8 mouse cellular contexts compared by ENCODE assay signal in genomic region chr2:153443434-153444240, GRCm38 (mm10). TPM values are rescaled to one million over a fixed set of nuclear protein-coding genes. Genes with fewer than 3 reads are reported as not detected.
DNase-seq lines count a peak whose midpoint lies in the region; ATAC-seq lines count a peak whose summit lies in the region.

No protein-coding gene starts in this region.

- H3K9me3 ChIP-seq in embryonic facial prominence, embryonic 12.5 days: no peaks in the 10 kb centered on the region
- no peaks in the 10 kb centered on the region for H3K9me3 ChIP-seq in heart, embryonic 15.5 days (replicated peaks)
- H3K9me3 ChIP-seq in megakaryocyte, embryonic 14.5 days: no peaks in the 10 kb centered on the region
- no peaks in the 10 kb centered on the region for H3K9me3 ChIP-seq in stomach, embryonic 15.5 days

- peaks cover 48% of the 10 kb centered on the region for H3K4me1 ChIP-seq in embryonic facial prominence, embryonic 12.5 days
- H3K4me1 ChIP-seq in heart, embryonic 15.5 days (replicated peaks): peaks cover 51% of the 10 kb centered on the region
- H3K4me1 ChIP-seq in megakaryocyte, embryonic 14.5 days: peaks cover 92% of the 10 kb centered on the region
- H3K4me1 ChIP-seq in stomach, embryonic 15.5 days: peaks cover 26% of the 10 kb centered on the region

- ATAC-seq in embryonic facial prominence, embryonic 12.5 days (ENCODE audit: insufficient number of reproducible peaks, insufficient read depth, low FRiP score, low TSS enrichment): peak; percentile 18
- peak; percentile 37 for ATAC-seq in heart, embryonic 15.5 days (replicated peaks; ENCODE audit: insufficient number of reproducible peaks, insufficient read depth, low FRiP score, low read depth)
- peak; percentile 23 for ATAC-seq in stomach, embryonic 15.5 days (ENCODE audit: insufficient read depth, low FRiP score, low read depth)

- DNase-seq in ovary, postnatal 14 days (ENCODE audit: low spot score): peak; percentile 30
- no peak for DNase-seq in ovary, postnatal 10 days (ENCODE audit: low spot score)
- peak; percentile 51 to 66 for DNase-seq in kidney, postnatal 25 days
- DNase-seq in retina, postnatal 1 day: no peak

- under 1% methylated on average over 59 of the region's 59 CpGs for WGBS in embryonic facial prominence, embryonic 12.5 days
- under 1% methylated on average over 53 of the region's 59 CpGs for WGBS in heart, embryonic 15.5 days
- WGBS in stomach, embryonic 15.5 days: under 1% methylated on average over 57 of the region's 59 CpGs

- H3K4me3 ChIP-seq in embryonic facial prominence, embryonic 12.5 days: peak overlapping the region; percentile 94
- peak overlapping the region; percentile 98 for H3K4me3 ChIP-seq in heart, embryonic 15.5 days
- peak overlapping the region; percentile 92 for H3K4me3 ChIP-seq in megakaryocyte, embryonic 14.5 days (replicated peaks)
- H3K4me3 ChIP-seq in stomach, embryonic 15.5 days (replicated peaks): peak overlapping the region; percentile 93

- no peaks in the 10 kb centered on the region for H3K36me3 ChIP-seq in embryonic facial prominence, embryonic 12.5 days
- H3K36me3 ChIP-seq in heart, embryonic 15.5 days: no peaks in the 10 kb centered on the region
- peaks cover 65% of the 10 kb centered on the region for H3K36me3 ChIP-seq in megakaryocyte, embryonic 14.5 days (replicated peaks; ENCODE audit: low read length)
- no peaks in the 10 kb centered on the region for H3K36me3 ChIP-seq in stomach, embryonic 15.5 days

- peak overlapping the region; percentile 90 for H3K9ac ChIP-seq in embryonic facial prominence, embryonic 12.5 days
- peak overlapping the region; percentile 93 for H3K9ac ChIP-seq in heart, embryonic 15.5 days
- peak overlapping the region; percentile 76 for H3K9ac ChIP-seq in stomach, embryonic 15.5 days

- no peaks in the 10 kb centered on the region for H3K27me3 ChIP-seq in embryonic facial prominence, embryonic 12.5 days
- H3K27me3 ChIP-seq in heart, embryonic 15.5 days: no peaks in the 10 kb centered on the region
- H3K27me3 ChIP-seq in megakaryocyte, embryonic 14.5 days (replicated peaks): no peaks in the 10 kb centered on the region
- H3K27me3 ChIP-seq in stomach, embryonic 15.5 days (replicated peaks): no peaks in the 10 kb centered on the region

- peak overlapping the region; percentile 97 for H3K27ac ChIP-seq in embryonic facial prominence, embryonic 12.5 days
- H3K27ac ChIP-seq in heart, embryonic 15.5 days: peak overlapping the region; percentile 96
- H3K27ac ChIP-seq in stomach, embryonic 15.5 days: peak overlapping the region; percentile 97

- H3K4me2 ChIP-seq in embryonic facial prominence, embryonic 12.5 days (replicated peaks): peak overlapping the region; percentile 85
- H3K4me2 ChIP-seq in heart, embryonic 15.5 days: peak overlapping the region; percentile 96
- peak overlapping the region; percentile 89 for H3K4me2 ChIP-seq in stomach, embryonic 15.5 days

RNA-seq across cellular contexts. Expression of gene 4930404H24Rik, which starts 49.0 kb away (rescaled TPM):
- polyA plus RNA-seq in embryonic facial prominence, embryonic 12.5 days (2016; fragmentation: Nextera tagmentation; extraction: Ambion mirVana): not detected in 2 replicates
- not detected in 2 replicates for polyA plus RNA-seq in heart, embryonic 15.5 days (2015; fragmentation: Nextera tagmentation; extraction: Ambion mirVana)
- 0.54 TPM in 1 of 2 replicates, not detected in the other for polyA plus RNA-seq in megakaryocyte, embryonic 14.5 days (2012; ENCODE audit: insufficient read depth, low replicate concordance)
- polyA plus RNA-seq in stomach, embryonic 15.5 days (2015; fragmentation: Nextera tagmentation; extraction: Ambion mirVana): not detected in 2 replicates

Comparison
In these comparisons a context has a peak if more than half of its experiments do, and no peak if none do; other contexts are left out.
1. DNase-seq: peak in ovary, postnatal 14 days (single experiment) and kidney, postnatal 25 days (2 of 2); none in ovary, postnatal 10 days (single experiment) and retina, postnatal 1 day (single experiment).
2. Peak in every context shown above with its lines, with median percentiles within 50 percentile points of each other: ATAC-seq, H3K27ac ChIP-seq, H3K4me2 ChIP-seq, H3K4me3 ChIP-seq and H3K9ac ChIP-seq.